Comparison of ENCODE assay signal across 8 mouse cellular contexts in the genomic region with DNA sequence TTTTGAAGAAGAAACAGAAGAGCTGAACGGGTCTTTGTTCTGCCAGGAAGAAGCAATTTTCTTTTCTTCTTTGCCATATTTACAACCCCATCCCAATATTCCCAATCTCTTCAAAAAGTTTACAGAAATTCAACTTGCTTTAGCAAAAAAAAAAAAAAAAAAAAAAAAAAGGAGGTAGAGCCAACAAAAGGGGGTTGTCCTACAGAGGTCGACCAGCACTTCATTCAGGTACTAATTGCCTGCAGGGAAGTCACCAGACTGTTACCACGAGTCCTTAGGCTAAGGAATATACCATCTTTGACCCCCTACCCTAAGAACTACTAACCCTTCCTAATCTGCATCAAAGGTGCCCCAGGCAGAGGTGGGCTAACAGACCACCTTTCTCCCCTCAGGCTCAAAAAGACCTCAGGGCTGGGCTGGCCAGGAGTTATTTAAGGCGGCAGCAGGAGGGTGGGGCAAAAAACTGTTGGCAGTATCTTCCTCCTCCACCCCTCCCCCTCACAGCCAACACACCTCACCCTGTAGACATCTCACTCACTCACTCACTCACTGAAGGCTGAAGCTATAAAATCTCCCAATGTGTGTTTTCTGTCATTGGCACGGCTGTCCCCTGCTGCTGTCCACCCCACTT. TPM values are rescaled to one million over a fixed set of nuclear protein-coding genes. Genes with fewer than 3 reads are reported as not detected.
DNase-seq lines count a peak whose midpoint lies in the region; ATAC-seq and TF ChIP-seq lines count a peak whose summit lies in the region.

No protein-coding gene starts in this region.

- no peaks in the 10 kb centered on the region for H3K9me3 ChIP-seq in kidney, embryonic 14.5 days (ENCODE audit: control insufficient read depth, low read length)
- no peaks in the 10 kb centered on the region for H3K9me3 ChIP-seq in limb, embryonic 15.5 days
- H3K9me3 ChIP-seq in neural tube, embryonic 15.5 days (replicated peaks), result no peaks in the 10 kb centered on the region

- no peak for ATAC-seq in kidney, embryonic 14.5 days (ENCODE audit: low FRiP score, low TSS enrichment)
- no peak; the same call in 1 of the 2 replicates for ATAC-seq in limb, embryonic 15.5 days (ENCODE audit: insufficient number of reproducible peaks, low FRiP score, low TSS enrichment, low read depth)
- no peak for ATAC-seq in neural tube, embryonic 15.5 days (ENCODE audit: low FRiP score)

- peaks cover 16% of the 10 kb centered on the region; the same call in 1 of the 2 replicates for H3K4me1 ChIP-seq in kidney, embryonic 14.5 days (ENCODE audit: control insufficient read depth, insufficient read depth, low read length)
- H3K4me1 ChIP-seq in kidney, adult 2 months (ENCODE audit: control insufficient read depth, insufficient read depth, low read length), result peaks cover 2% of the 10 kb centered on the region; the same call in 1 of the 2 replicates
- peaks cover 20% of the 10 kb centered on the region for H3K4me1 ChIP-seq in brown adipose tissue, adult 24 weeks (ENCODE audit: control insufficient read depth, insufficient read depth, insufficient read length, low read length)
- peaks cover 24% of the 10 kb centered on the region; the same call in 1 of the 2 replicates for H3K4me1 ChIP-seq in limb, embryonic 15.5 days
- peaks cover 34% of the 10 kb centered on the region for H3K4me1 ChIP-seq in neural tube, embryonic 15.5 days

- no peak for TF ChIP-seq CTCF in kidney, adult 2 months (conservative IDR thresholded peaks at IDR 0.05; ENCODE audit: insufficient read depth, insufficient read length, low read depth, low read length)

- DNase-seq in kidney, adult 2 months, result no peak
- peak; percentile 48 to 66 for DNase-seq in heart, adult 9 months (ENCODE audit: low spot score in 2 of 2)
- no peak for DNase-seq in gastrocnemius, postnatal 36 days
- DNase-seq in right cerebral cortex, postnatal 4 days, result no peak

- intact Hi-C loops in gastrocnemius, postnatal 36 days (cut with DNase I), result no loop called here

- no peaks in the 10 kb centered on the region for H3K27me3 ChIP-seq in kidney, embryonic 14.5 days (ENCODE audit: control insufficient read depth, insufficient read depth, low read length)
- no peaks in the 10 kb centered on the region for H3K27me3 ChIP-seq in kidney, adult 2 months (replicated peaks; ENCODE audit: control insufficient read depth, insufficient read depth, low read length)
- H3K27me3 ChIP-seq in limb, embryonic 15.5 days, result no peaks in the 10 kb centered on the region
- no peaks in the 10 kb centered on the region for H3K27me3 ChIP-seq in neural tube, embryonic 15.5 days (replicated peaks)

- 17% methylated on average over 5 of the region's 5 CpGs for WGBS in kidney, embryonic 14.5 days
- WGBS in kidney, adult 2 months, result 35% methylated on average over 5 of the region's 5 CpGs
- 20% methylated on average over 5 of the region's 5 CpGs for WGBS in limb, embryonic 15.5 days
- WGBS in neural tube, embryonic 15.5 days, result 17% methylated on average over 5 of the region's 5 CpGs

- H3K9ac ChIP-seq in kidney, embryonic 14.5 days (ENCODE audit: low read depth, low read length), result peak overlapping the region; percentile 71; the same call in 1 of the 2 replicates
- H3K9ac ChIP-seq in limb, embryonic 15.5 days, result no peak overlapping the region
- H3K9ac ChIP-seq in neural tube, embryonic 15.5 days (replicated peaks), result peak overlapping the region; percentile 87

- H3K4me2 ChIP-seq in kidney, embryonic 14.5 days (replicated peaks; ENCODE audit: low read depth, low read length), result peak overlapping the region; percentile 90
- peak overlapping the region; percentile 87 for H3K4me2 ChIP-seq in limb, embryonic 15.5 days
- peak overlapping the region; percentile 63 for H3K4me2 ChIP-seq in neural tube, embryonic 15.5 days

- peak overlapping the region; percentile 63 for H3K4me3 ChIP-seq in kidney, embryonic 14.5 days (ENCODE audit: low read length)
- H3K4me3 ChIP-seq in kidney, adult 2 months (ENCODE audit: insufficient read depth, low read depth, low read length), result no peak overlapping the region
- peak overlapping the region; percentile 85 for H3K4me3 ChIP-seq in brown adipose tissue, adult 24 weeks (ENCODE audit: insufficient read depth, low read depth, low read length)
- H3K4me3 ChIP-seq in limb, embryonic 15.5 days, result peak overlapping the region; percentile 61
- peak overlapping the region; percentile 75 for H3K4me3 ChIP-seq in neural tube, embryonic 15.5 days (replicated peaks)

- no peaks in the 10 kb centered on the region for H3K36me3 ChIP-seq in kidney, embryonic 14.5 days (ENCODE audit: control insufficient read depth, insufficient read depth, low read length)
- no peaks in the 10 kb centered on the region for H3K36me3 ChIP-seq in kidney, adult 2 months (ENCODE audit: control insufficient read depth, insufficient read depth, low read length)
- H3K36me3 ChIP-seq in limb, embryonic 15.5 days, result no peaks in the 10 kb centered on the region
- no peaks in the 10 kb centered on the region for H3K36me3 ChIP-seq in neural tube, embryonic 15.5 days

- H3K27ac ChIP-seq in kidney, embryonic 14.5 days (ENCODE audit: low read depth, low read length), result no peak overlapping the region
- no peak overlapping the region for H3K27ac ChIP-seq in kidney, adult 2 months (ENCODE audit: insufficient read depth, low read depth, low read length)
- peak overlapping the region; percentile 74 for H3K27ac ChIP-seq in brown adipose tissue, adult 24 weeks (replicated peaks; ENCODE audit: low read depth, low read length)
- no peak overlapping the region for H3K27ac ChIP-seq in limb, embryonic 15.5 days
- H3K27ac ChIP-seq in neural tube, embryonic 15.5 days (replicated peaks), result peak overlapping the region; percentile 91

- no peak for TF ChIP-seq POLR2A in kidney, adult 2 months (IDR thresholded peaks at IDR 0.05; ENCODE audit: low read depth, low read length)

RNA-seq across cellular contexts. Expression of gene Sorbs1, which starts 1.8 kb away (rescaled TPM):
- 39.3 and 49.5 TPM in 2 replicates for polyA plus RNA-seq in kidney, embryonic 14.5 days (2014; fragmentation: Nextera tagmentation; extraction: Ambion mirVana)
- polyA plus RNA-seq in kidney, adult 2 months (2012; rRNA removed), result 43.5 and 52.5 TPM in 2 replicates
- 254 and 431 TPM in 2 replicates for polyA plus RNA-seq in brown adipose tissue, adult 24 weeks (2012; ENCODE audit: insufficient read depth, insufficient read length, missing spikeins)
- 45.6 and 58.9 TPM in 2 replicates for polyA plus RNA-seq in limb, embryonic 15.5 days (2015; fragmentation: Nextera tagmentation; extraction: Ambion mirVana)
- polyA plus RNA-seq in neural tube, embryonic 15.5 days (2015; fragmentation: Nextera tagmentation; extraction: Ambion mirVana), result 94.7 and 103 TPM in 2 replicates
- 100 to 1,000 TPM; 131 to 189 TPM for total RNA-seq in gastrocnemius, postnatal 36 days (2021)

Comparison
In these comparisons a context has a peak if more than half of its experiments do, and no peak if none do; other contexts are left out.
1. H3K27ac ChIP-seq: peak in brown adipose tissue, adult 24 weeks (single experiment) and neural tube, embryonic 15.5 days (single experiment); none in kidney, embryonic 14.5 days (single experiment), kidney, adult 2 months (single experiment) and limb, embryonic 15.5 days (single experiment).
2. DNase-seq: peak in heart, adult 9 months (2 of 2); none in kidney, adult 2 months (single experiment), gastrocnemius, postnatal 36 days (0 of 2) and right cerebral cortex, postnatal 4 days (single experiment).
3. Peak in every context shown above with its lines, with median percentiles within 50 percentile points of each other: H3K4me2 ChIP-seq.